Mouse (Mus musculus): ENCODE measurements at regions not wholly inside any gene's neighbourhood (a gene's known extent, or its start where the extent isn't known, plus 50 kb on each side); places are given as distances from the start of the nearest gene placed in this dataset.

DNA sequence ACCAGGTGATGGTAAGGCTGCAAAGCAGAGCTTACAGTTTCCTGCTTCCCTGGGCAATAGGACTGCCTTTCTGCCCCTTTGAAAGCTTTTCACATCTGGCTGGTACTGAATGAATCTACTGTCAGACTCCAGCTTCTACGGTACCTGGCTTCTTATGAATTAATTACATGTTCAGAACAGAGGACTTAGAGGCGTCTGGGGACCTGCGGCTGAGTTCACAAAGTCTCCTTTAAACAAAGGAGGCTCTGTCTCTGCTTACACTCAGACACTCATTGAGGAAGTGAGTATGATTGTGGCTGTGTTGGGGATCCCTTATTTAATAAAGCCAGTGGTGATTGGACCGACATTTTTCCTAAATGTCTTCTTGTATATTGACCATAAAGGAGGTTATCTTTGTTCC lies 331.6 kb upstream of the Xrcc4 start:
- TF ChIP-seq CTCF (IDR thresholded peaks at IDR 0.05; ENCODE audit: extremely low read depth, insufficient read depth, insufficient read length, insufficient replicate concordance): no peak
- no peak for TF ChIP-seq POLR2A (IDR thresholded peaks at IDR 0.05; ENCODE audit: low read depth, low read length)
